20 mouse cellular contexts compared by ENCODE assay signal in genomic region chr10:58885351-58885750, GRCm38 (mm10).
A peak's percentile ranks its signal among the peaks of the same experiment; 100 is the strongest.
DNase-seq lines count a peak whose midpoint lies in the region; ATAC-seq lines count a peak whose summit lies in the region.
"Had no signal": no experiment of that assay in that cellular context is flagged by ENCODE, and none has a peak within 500 bp of the region (broad histone marks: within the 10 kb centered on the region; RNA-seq: fewer than 3 reads in every experiment).

No protein-coding gene starts in this region.

- no peak; the same call in 1 of the 2 replicates for ATAC-seq in embryonic facial prominence, embryonic 14.5 days (ENCODE audit: low read depth)
- peak; percentile 32; the same call in 1 of the 2 replicates for ATAC-seq in frontal cortex, adult (ENCODE audit: low TSS enrichment)
- ATAC-seq in midbrain, embryonic 13.5 days: 0 out of 2 replicates have a peak, but pooled peaks have one; percentile 30
- no peak for ATAC-seq in CD4-positive, CD25-positive, alpha-beta regulatory T cell, adult 4 months
- ATAC-seq: inflammation-experienced regulatory T-cells, adult 6 months had no signal

- peak; percentile 45 for DNase-seq in embryonic facial prominence, embryonic 14.5 days (ENCODE audit: low spot score)
- no peak for DNase-seq in embryonic facial prominence, embryonic 10.5 days (ENCODE audit: low spot score)
- no peak for DNase-seq in frontal cortex, postnatal 25 days (ENCODE audit: low spot score in 2 of 2)
- DNase-seq in midbrain, embryonic 10.5 days (ENCODE audit: low spot score): no peak
- peak; percentile 93 for DNase-seq in retina, postnatal 1 day
- DNase-seq: adrenal gland, adult 2 months; adrenal gland, postnatal 25 days; gastrocnemius, postnatal 14 days; heart, adult 2 months; kidney, adult 11 months had no signal

- H3K4me3 ChIP-seq in embryonic facial prominence, embryonic 14.5 days (ENCODE audit: low read depth, low read length): no peak overlapping the region
- H3K4me3 ChIP-seq in embryonic facial prominence, embryonic 10.5 days: no peak overlapping the region
- H3K4me3 ChIP-seq in midbrain, embryonic 13.5 days (replicated peaks): no peak overlapping the region
- H3K4me3 ChIP-seq in midbrain, embryonic 10.5 days: no peak overlapping the region
- H3K4me3 ChIP-seq: embryonic facial prominence, embryonic 13.5 days; heart, adult 2 months; heart, embryonic 15.5 days; hindbrain, embryonic 10.5 days; hindbrain, embryonic 15.5 days had no signal

- no peak overlapping the region for H3K27ac ChIP-seq in embryonic facial prominence, embryonic 14.5 days (replicated peaks; ENCODE audit: low read depth, low read length)
- H3K27ac ChIP-seq in embryonic facial prominence, embryonic 10.5 days (replicated peaks): no peak overlapping the region
- H3K27ac ChIP-seq in midbrain, embryonic 13.5 days: no peak overlapping the region
- no peak overlapping the region for H3K27ac ChIP-seq in midbrain, embryonic 10.5 days (replicated peaks)
- H3K27ac ChIP-seq: embryonic facial prominence, embryonic 13.5 days; heart, adult 2 months; heart, embryonic 15.5 days; hindbrain, embryonic 10.5 days; hindbrain, embryonic 15.5 days had no signal

- WGBS in embryonic facial prominence, embryonic 14.5 days: 44% methylated on average over 5 of the region's 5 CpGs
- WGBS in embryonic facial prominence, embryonic 10.5 days: 44% methylated on average over 5 of the region's 5 CpGs
- 23% methylated on average over 5 of the region's 5 CpGs for WGBS in midbrain, embryonic 13.5 days
- WGBS in midbrain, embryonic 10.5 days: 44% methylated on average over 5 of the region's 5 CpGs

- no peaks in the 10 kb centered on the region for H3K9me3 ChIP-seq in embryonic facial prominence, embryonic 14.5 days (ENCODE audit: control insufficient read depth, low read length)
- no peaks in the 10 kb centered on the region for H3K9me3 ChIP-seq in embryonic facial prominence, embryonic 10.5 days
- H3K9me3 ChIP-seq in midbrain, embryonic 13.5 days: no peaks in the 10 kb centered on the region
- no peaks in the 10 kb centered on the region for H3K9me3 ChIP-seq in midbrain, embryonic 10.5 days (replicated peaks)
- H3K9me3 ChIP-seq: embryonic facial prominence, embryonic 13.5 days; heart, embryonic 15.5 days; hindbrain, embryonic 10.5 days; hindbrain, embryonic 15.5 days had no signal

- H3K4me1 ChIP-seq in embryonic facial prominence, embryonic 14.5 days (ENCODE audit: control insufficient read depth, insufficient read depth, low read length): no peaks in the 10 kb centered on the region
- peaks cover 5% of the 10 kb centered on the region; the same call in 1 of the 2 replicates for H3K4me1 ChIP-seq in embryonic facial prominence, embryonic 10.5 days
- peaks cover 8% of the 10 kb centered on the region for H3K4me1 ChIP-seq in midbrain, embryonic 13.5 days (replicated peaks)
- H3K4me1 ChIP-seq in midbrain, embryonic 10.5 days: peaks cover 6% of the 10 kb centered on the region
- H3K4me1 ChIP-seq: heart, embryonic 15.5 days; hindbrain, embryonic 10.5 days; hindbrain, embryonic 15.5 days had no signal

- H3K36me3 ChIP-seq in embryonic facial prominence, embryonic 14.5 days (ENCODE audit: control insufficient read depth, insufficient read depth, low read length): no peaks in the 10 kb centered on the region
- H3K36me3 ChIP-seq in embryonic facial prominence, embryonic 10.5 days (replicated peaks): no peaks in the 10 kb centered on the region
- H3K36me3 ChIP-seq in midbrain, embryonic 13.5 days: no peaks in the 10 kb centered on the region
- no peaks in the 10 kb centered on the region for H3K36me3 ChIP-seq in midbrain, embryonic 10.5 days
- H3K36me3 ChIP-seq: embryonic facial prominence, embryonic 13.5 days; heart, embryonic 15.5 days; hindbrain, embryonic 10.5 days; hindbrain, embryonic 15.5 days had no signal

- H3K27me3 ChIP-seq in embryonic facial prominence, embryonic 14.5 days (replicated peaks; ENCODE audit: control insufficient read depth, insufficient read depth, low read length): no peaks in the 10 kb centered on the region
- H3K27me3 ChIP-seq in embryonic facial prominence, embryonic 10.5 days (replicated peaks; ENCODE audit: low read depth, poor library complexity, severe bottlenecking): no peaks in the 10 kb centered on the region
- H3K27me3 ChIP-seq in midbrain, embryonic 13.5 days: 0 out of 2 replicates have a peak, but pooled peaks cover 3% of the 10 kb centered on the region
- peaks cover 22% of the 10 kb centered on the region for H3K27me3 ChIP-seq in midbrain, embryonic 10.5 days (ENCODE audit: low read depth, poor library complexity, severe bottlenecking)
- H3K27me3 ChIP-seq: CH12.LX; embryonic facial prominence, embryonic 13.5 days; heart, embryonic 15.5 days; hindbrain, embryonic 15.5 days had no signal

- no peak overlapping the region for H3K4me2 ChIP-seq in embryonic facial prominence, embryonic 14.5 days (ENCODE audit: low read depth, low read length)
- H3K4me2 ChIP-seq in midbrain, embryonic 13.5 days (replicated peaks): no peak overlapping the region
- H3K4me2 ChIP-seq: embryonic facial prominence, embryonic 13.5 days; heart, embryonic 11.5 days; heart, embryonic 15.5 days; hindbrain, embryonic 15.5 days had no signal

- no peak overlapping the region for H3K9ac ChIP-seq in embryonic facial prominence, embryonic 14.5 days (ENCODE audit: low read depth, low read length)
- H3K9ac ChIP-seq in midbrain, embryonic 13.5 days (replicated peaks): no peak overlapping the region
- H3K9ac ChIP-seq: embryonic facial prominence, embryonic 13.5 days; heart, embryonic 15.5 days; hindbrain, embryonic 15.5 days had no signal

Comparison
In these comparisons a context has a peak if more than half of its experiments do, and no peak if none do; other contexts are left out.
1. DNase-seq: peak in embryonic facial prominence, embryonic 14.5 days (single experiment) and retina, postnatal 1 day (single experiment); none in embryonic facial prominence, embryonic 10.5 days (single experiment), frontal cortex, postnatal 25 days (0 of 2) and midbrain, embryonic 10.5 days (single experiment).
2. ATAC-seq: peak in frontal cortex, adult (single experiment) and midbrain, embryonic 13.5 days (single experiment); none in embryonic facial prominence, embryonic 14.5 days (single experiment) and CD4-positive, CD25-positive, alpha-beta regulatory T cell, adult 4 months (single experiment).